Mouse (Mus musculus): Measurements from ENCODE around the gene Ccl17.

The Ccl17 gene

GRCm38 (mm10) chr8:94789256-94789955 lies 20.8 kb upstream of the Ccl17 start:
- no peak for DNase-seq (ENCODE audit: low read depth, low spot score)

DNA sequence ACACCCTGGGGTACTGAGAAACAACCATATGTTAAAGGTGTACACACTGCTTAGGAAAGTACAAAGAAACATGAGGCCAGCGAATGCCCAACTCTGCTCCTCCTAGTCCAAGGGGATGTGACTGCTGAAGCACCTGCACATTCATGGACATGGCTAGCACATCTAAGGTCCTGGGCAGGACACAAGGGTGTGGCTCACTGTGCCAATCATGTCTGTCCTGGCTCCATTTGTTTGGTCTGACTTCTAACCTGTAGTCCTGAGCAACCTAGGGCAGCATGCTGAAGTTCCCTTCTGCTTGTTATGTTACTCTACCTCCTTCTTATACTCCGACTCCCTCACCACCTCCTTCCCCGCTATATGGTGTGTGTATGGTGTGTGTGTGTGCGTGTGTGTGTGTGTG lies 15.9 kb upstream of the Ccl17 start:
- no peak for DNase-seq (ENCODE audit: low read depth, low spot score)

DNA sequence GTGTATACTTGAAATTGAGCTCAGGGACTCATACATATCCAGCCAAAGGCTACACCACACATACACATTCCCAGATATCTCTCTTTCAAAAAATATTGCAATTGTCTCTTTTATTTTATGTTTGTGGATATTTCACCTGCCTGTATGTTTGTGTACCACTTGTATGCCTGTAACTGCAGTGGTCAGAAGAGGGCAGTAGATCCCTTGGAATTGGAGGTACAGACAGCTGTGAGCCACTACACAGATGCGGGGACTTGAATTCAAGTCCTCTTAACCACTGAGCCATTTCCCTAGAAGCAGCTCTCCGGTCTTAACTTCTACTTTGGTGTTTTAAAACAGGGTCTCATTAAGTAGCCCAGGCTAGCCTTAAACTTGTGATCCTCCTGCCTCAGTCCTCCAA lies 15.5 kb upstream of the Ccl17 start:
- no peak for DNase-seq (ENCODE audit: low read depth, low spot score)

DNA sequence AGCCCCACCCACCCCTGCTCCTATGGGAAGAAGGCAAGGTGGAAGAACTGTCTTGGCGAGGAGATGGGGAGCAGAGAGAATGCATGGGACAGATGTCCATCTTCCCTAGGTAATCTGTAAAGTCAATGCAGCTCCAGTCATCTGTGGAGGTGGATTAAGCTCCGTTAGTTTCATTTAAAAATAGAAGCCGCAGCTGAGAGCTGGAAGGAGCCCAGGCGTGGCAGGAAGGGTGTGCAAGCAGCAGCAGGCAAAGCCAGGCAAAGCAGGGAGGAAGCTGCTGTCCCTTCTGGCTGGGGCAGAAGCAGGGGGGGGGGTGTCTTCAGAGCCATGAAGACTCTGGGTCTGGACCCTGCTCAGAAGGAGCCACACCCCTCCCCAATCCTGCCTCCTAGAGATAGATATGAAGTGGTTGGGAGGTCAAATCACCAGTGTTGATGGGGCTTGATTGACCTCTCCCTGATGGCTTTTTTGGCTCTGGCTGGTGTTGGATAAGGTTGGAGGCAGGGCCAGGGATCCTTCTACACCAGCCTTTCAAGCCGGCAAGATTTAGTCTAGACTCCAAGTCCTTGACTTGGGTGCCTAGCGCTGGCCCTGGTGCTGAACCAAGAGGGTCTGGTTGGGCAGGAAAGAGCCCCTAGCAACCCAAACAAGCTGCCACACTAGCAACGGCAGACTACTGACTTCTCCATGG lies 9.8 kb upstream of the Ccl17 start:
- peak; percentile 71 for DNase-seq (ENCODE audit: low read depth, low spot score)

DNA sequence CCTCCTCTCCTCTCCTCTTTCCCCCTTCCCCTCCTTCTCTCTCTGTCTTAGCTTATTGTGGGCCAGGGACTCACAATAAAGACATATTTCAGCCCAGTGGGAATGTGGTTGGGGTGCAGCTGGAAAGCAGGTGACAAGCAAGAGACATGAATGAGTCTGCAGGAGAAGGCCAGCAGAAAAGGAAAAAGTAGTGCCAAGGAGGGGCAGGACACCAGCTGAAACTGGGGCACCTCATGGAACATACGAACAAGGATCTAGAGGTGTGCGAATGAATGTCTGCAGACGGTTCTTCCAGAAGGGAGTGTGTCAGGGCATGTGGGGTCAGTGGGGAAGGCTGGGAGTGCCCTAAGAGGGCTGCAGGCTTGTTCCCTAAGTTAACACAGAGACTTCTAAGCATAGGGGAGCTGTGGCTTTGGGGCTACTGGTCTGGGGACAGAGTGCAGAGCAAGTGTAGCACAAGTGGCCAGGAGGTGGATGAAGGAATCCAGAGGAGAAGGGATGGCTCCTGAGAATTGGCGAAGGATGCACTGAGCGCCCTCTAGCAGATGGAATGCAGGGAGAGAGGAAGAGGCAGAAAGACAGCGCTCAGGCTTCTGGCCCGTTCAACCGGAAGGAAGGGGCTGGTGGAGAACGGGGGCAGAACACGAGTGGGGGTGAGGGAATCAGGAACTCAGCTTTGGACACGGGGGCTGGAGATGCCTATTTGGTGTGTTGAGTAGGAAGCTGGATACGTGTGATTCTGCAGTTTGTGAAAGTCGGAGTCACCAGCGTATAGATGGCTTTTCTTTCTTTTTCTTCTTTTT lies 8.8 kb upstream of the Ccl17 start:
- DNase-seq (ENCODE audit: low read depth, low spot score) = no peak

- no peak for DNase-seq (ENCODE audit: low read depth, low spot score)
Measured at GRCm38 (mm10) chr8:94802375-94802774, 7.9 kb upstream of the Ccl17 start.

- no peak for DNase-seq (ENCODE audit: low read depth, low spot score)
Measured at GRCm38 (mm10) chr8:94803551-94803950, 6.7 kb upstream of the Ccl17 start.

DNA sequence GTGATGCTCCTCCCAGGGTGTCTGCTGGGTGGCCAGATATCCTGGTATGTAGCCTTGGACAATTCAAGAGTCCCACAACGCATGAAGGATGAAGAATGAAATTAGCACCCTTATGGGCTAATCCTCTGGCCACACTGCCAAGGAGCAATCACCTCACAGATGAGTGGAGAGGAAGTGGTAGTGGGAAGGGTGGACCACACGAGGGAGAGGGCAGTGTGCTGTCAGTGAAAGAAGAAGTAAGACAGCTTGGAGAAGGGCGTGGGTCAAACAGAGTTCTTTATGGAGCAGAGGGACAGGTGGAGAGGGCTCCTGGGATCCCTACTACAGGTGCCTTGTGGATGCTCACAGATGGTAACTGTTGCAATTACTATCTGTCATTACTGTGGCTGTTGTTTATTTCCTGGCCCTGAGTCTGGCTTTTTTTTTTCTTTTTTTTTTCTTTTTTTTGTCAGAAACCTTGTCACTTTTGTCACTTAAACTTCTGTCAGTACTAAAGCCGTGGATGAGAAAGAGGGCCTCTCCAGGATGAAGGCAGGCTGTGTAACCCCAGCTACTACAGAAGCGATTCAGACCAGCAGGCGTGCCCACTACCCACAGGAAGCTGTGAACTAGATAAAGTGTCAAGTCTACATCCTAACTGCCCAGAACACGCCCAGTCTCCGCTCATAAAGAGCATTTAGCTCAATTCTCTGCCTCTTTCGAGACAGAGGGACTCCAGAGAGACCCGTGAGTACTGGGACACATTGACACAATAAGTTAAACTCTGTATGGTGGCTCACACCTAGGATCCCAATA lies 5.5 kb upstream of the Ccl17 start:
- DNase-seq (ENCODE audit: low read depth, low spot score) = no peak

DNA sequence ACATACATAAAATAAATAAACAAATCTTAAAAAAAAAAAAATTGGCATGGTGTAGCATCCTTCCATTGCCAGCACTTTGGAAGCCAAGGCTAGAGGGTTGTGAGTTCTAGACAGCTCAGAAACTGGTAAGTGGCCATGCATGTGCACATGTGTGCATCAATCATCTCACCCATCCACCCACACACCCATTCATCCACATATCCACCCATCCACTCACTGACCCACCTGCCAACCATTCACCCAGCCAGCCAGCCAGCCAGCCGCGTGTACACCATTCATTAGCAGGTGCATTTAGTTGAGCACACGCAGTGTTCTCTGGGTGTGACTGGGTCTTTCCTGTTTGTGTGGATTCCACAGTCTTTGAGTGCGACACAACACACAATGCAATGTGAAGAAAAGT lies 4.4 kb upstream of the Ccl17 start:
- no peak for DNase-seq (ENCODE audit: low read depth, low spot score)

GRCm38 (mm10) chr8:94807506-94807905 lies 2.7 kb upstream of the Ccl17 start:
- DNase-seq (ENCODE audit: low read depth, low spot score) = no peak

DNA sequence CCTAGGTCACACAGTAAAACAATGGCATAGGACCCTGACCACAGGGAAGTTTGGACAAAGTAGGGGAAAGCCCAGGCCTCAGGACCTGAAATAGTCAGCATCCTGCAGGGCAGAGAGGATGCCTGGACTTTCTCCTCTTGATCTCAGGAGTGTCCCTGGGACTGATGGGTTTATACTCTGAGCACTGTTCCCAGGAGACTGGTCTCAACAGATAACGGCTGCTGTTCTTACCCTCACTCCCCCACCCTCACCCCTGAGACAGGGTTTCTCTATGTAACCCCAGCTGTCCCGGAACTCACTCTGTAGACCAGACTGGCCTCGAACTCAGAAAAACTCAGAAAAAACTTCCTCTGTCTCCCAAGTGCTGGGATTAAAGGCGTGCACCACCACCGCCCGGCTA lies 1.9 kb upstream of the Ccl17 start:
- DNase-seq (ENCODE audit: low read depth, low spot score) = no peak

DNA sequence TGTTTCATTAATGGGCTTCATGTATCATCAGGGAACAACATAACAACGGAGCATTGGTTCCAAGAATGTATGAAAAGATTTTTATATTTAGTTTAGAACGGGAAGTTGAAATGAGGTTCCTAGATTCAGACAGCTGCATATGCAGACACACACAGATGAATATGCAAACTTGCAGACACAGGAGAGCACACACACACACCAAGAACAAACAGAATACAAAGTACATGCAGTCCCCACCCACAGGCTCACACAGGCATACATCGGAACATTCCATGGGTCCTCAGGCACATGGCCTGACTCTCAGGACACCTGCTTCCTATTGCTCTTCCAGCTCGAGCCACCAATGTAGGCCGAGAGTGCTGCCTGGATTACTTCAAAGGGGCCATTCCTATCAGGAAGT lies 602 bp downstream of the Ccl17 start:
- no peak for DNase-seq (ENCODE audit: low read depth, low spot score)

DNA sequence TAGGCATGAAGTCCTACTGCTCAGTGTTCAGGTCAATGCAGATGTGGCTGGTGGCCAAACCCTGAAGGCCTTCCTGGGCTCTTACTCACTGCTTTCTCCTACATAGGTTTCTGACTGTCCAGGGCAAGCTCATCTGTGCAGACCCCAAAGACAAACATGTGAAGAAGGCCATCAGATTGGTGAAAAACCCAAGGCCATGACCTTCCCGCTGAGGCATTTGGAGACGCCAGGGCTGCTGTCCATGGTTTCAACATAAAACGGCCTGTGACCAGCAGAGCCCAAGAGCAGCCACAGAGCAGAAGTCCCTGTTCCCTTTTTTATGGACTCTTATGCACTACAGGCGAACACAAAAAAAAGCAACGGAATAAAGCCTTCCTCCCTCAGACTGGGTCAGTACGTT lies 1.4 kb downstream of the Ccl17 start:
- no peak for DNase-seq (ENCODE audit: low read depth, low spot score)

DNA sequence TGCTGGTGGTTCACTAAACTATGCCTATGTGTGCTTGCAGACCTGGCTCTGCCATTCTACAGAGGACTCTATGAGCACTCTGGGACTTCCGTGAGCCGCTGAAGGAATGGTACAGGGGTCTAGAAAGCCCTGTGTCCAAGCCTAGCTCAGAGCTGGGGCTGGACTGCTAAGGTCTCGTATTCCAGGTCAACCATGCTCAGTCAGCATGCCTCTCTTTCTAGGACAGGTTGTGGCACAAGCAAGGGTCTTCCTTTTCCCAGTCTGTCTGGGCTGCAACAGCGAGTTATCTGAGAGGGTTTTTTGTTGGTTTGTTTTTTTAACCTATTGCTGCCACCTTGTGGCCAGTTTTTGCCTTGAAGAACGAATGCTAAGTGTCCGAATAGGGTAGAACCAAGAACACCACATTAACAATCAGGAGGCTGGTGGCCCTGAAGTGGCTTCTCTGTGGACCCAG lies 2.4 kb downstream of the Ccl17 start:
- peak; percentile 90 for DNase-seq (ENCODE audit: low read depth, low spot score)

DNA sequence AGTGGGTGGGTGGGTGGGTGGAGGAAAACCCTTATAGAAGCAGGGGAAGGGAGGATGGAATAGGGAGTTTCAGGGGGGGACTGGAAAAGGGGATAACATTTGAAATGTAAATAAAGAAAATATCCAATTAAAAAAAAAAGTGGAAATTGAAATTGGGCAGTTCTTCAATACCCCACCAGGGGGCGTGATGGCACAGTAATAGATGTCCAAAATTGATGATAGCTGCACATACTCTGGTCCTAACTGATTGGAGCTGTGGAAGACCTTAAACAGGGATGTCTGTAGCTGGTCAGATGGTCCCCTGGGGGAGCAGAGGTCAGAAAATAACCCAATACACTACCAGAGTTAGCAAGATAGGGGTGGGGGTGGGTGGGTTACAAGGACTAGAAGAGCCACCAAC lies 4.3 kb downstream of the Ccl17 start:
- peak; percentile 44 for DNase-seq (ENCODE audit: low read depth, low spot score)

GRCm38 (mm10) chr8:94817933-94818332 lies 7.7 kb downstream of the Ccl17 start:
- DNase-seq (ENCODE audit: low read depth, low spot score) = no peak

GRCm38 (mm10) chr8:94819671-94820179 lies 9.5 kb downstream of the Ccl17 start:
- no peak for DNase-seq (ENCODE audit: low read depth, low spot score)

GRCm38 (mm10) chr8:94820553-94820952 lies 10.3 kb downstream of the Ccl17 start:
- DNase-seq (ENCODE audit: low read depth, low spot score) = no peak

DNA sequence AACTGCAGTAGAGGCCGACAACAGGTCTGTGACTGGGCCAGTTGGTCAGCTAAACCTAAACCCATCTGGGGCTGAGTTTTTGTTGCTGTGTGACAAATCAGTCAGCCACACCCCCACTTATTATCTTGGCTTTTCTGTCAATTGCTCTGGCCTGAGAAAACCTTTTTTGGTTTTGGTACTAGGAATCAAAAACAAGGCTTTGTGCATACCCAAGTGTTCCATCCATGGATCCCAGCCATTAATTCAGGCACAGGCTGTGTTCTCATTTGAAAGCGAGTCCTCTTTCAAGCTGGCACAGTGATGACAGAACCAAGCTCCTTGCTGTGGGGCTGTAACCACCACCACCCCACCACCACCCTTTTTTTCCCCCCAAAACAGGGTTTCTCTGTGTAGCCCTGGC lies 11.1 kb downstream of the Ccl17 start:
- DNase-seq (ENCODE audit: low read depth, low spot score) = no peak

DNA sequence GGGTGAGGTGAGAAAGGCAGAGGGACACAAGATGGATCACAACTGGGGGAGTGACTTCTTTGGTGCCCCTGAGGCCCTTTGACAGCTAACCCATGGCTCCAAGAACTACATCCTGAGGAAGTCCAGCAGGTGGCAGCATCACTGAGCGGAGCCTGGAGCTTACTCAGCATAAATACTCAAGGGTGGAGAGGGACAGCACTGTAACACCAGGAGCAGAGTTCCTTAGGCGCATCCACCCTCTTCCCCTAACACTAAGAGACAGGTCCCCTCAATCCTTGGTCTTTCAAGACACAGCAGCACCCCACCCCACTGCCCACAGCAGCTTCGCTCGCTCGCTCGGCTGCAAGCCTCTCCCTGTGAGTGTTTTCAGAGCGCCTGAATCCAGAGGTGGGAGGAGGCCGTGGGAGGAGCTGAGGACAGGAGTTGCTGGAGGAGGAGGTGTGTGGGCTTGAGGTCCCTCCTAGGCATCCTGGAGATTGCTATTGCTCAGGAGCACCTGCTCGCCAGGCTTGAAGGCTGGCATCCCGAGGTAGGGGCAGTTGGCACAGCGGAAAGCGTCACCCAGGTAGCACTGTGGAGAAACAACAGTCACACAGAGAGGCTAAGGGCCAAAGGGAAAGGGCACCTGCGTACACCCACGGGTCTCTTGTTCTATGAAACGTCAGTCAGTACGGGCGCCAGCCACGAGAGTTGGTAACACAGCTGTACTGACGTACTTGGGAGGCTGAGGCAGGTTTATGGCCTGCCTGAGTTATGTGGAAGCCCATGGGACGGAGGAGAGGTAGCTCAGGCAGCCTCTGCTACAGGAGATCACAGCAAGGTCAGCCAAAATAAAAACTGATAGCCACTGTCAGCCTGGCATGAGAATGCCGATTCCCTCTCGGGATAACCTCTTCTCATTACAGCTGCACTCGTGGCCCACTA lies 12.6 kb downstream of the Ccl17 start:
- DNase-seq (ENCODE audit: low read depth, low spot score) = peak; percentile 65
